Mouse (Mus musculus) liver, embryonic 15.5 days (tissue): Measurements from ENCODE around the gene Daam1. TPM values are rescaled to one million over a fixed set of nuclear protein-coding genes. Genes with fewer than 3 reads are reported as not detected.

Experiments
- ATAC-seq: fragments of 200-750 bp; cut with Nextera tagmentation; 2 replicates; pipeline ENCODE4 v1.8.0; 2017; ENCODE audit warnings: moderate number of reproducible peaks, mild to moderate bottlenecking, moderate library complexity; ENCODE audit not compliant: insufficient read depth
- H3K27ac ChIP-seq: fragments of 300-500 bp; sonication (generic); replicated peaks from 2 replicates; pipeline ENCODE4 v1.5.1; 2015; ENCODE audit warnings: mild to moderate bottlenecking, inconsistent platforms
- H3K27me3 ChIP-seq: fragments of 300-500 bp; sonication (generic); 2 replicates; pipeline ENCODE4 v1.6.1; 2015; ENCODE audit warnings: mild to moderate bottlenecking, inconsistent platforms
- H3K36me3 ChIP-seq: fragments of 300-500 bp; sonication (generic); replicated peaks from 2 replicates; pipeline ENCODE4 v1.6.1; 2015; ENCODE audit warnings: moderate library complexity, mild to moderate bottlenecking, inconsistent platforms
- H3K4me1 ChIP-seq: fragments of 300-500 bp; sonication (generic); replicated peaks from 2 replicates; pipeline ENCODE4 v1.6.1; 2015; ENCODE audit warnings: inconsistent platforms
- H3K4me2 ChIP-seq: fragments of 300-500 bp; sonication (generic); 2 replicates; pipeline ENCODE4 v1.6.1; 2015; ENCODE audit warnings: moderate library complexity, mild to moderate bottlenecking, inconsistent platforms
- H3K4me3 ChIP-seq: fragments of 300-500 bp; sonication (generic); replicated peaks from 2 replicates; pipeline ENCODE4 v1.5.1; 2015; ENCODE audit warnings: mild to moderate bottlenecking, inconsistent platforms
- H3K9ac ChIP-seq: fragments of 300-500 bp; sonication (generic); 2 replicates; pipeline ENCODE4 v1.6.1; 2015; ENCODE audit warnings: moderate library complexity, mild to moderate bottlenecking, inconsistent platforms
- H3K9me3 ChIP-seq: fragments of 300-500 bp; sonication (generic); replicated peaks from 2 replicates; pipeline ENCODE4 v1.6.1; 2016; ENCODE audit warnings: inconsistent platforms
- WGBS: fragments of 180-500 bp; shearing (Covaris S2); methylation state at CpG from one replicate; pipeline ENCODE4 v1.1.7; 2015; ENCODE audit warnings: mixed read lengths; ENCODE audit not compliant: insufficient replicate concordance; 5-methylcytosine and 5-hydroxymethylcytosine counted together
- polyA plus RNA-seq: library from polyadenylated mRNA; unstranded; fragments of >200 nt; fragmentation: Nextera tagmentation; extraction: Ambion mirVana; gene quantifications from 2 replicates; pipeline ENCODE4 v1.2.1, GENCODE M21; 2015

Gene Daam1
- polyA plus RNA-seq, 1 experiment from 2014 or later: 8.8 TPM

GRCm38 (mm10) chr12:71932433-71933386 is 101.8 kb downstream of the Daam1 start:
- Histone ChIP-seq H3K4me1 (peaks cover 80% of the 10 kb centered on the region), H3K4me2 (peak overlapping the region; percentile 50), H3K27me3 (no peaks in the 10 kb centered on the region), H3K27ac (peak overlapping the region; percentile 89), H3K9me3 (no peaks in the 10 kb centered on the region), H3K4me3 (0 out of 2 replicates have a peak overlapping the region, but pooled peaks have one; percentile 0), H3K36me3 (peaks cover 17% of the 10 kb centered on the region; the same call in 1 of the 2 replicates), H3K9ac (no peak overlapping the region)
- 21% methylated on average over 9 of the region's 9 CpGs for WGBS
- ATAC-seq: peak; percentile 96

DNA sequence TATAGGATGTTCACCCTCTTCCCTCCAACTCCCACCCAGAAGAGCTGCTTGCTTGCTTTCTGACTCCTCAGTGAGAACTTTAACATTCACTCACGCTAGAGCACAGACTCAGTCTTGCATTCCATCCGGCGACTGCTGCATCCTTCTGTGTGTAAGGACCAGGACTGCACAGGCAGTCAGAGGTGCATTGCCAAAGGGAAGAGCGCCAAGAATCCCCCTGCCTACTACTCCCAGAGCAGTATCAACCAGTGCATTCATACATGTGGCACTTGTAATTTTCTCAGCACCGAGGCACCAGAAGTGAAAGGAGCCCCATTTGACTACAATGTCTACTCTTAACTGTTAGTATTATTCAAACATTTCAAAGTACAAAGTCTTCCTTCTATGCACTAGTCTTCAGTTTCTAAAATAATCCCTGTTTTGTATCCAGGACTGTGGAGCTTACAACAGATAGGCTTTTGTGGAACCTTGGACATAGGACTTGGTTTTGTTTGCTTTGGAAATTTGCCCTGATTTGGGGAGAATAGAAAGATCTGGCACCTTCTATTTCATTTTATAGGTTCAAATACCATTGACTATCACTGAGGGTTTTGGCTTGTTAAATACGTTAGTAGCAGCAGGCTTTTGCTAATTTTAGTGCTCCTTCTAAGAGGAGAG is 103.2 kb downstream of the Daam1 start:
- 82% methylated on average over 6 of the region's 6 CpGs for WGBS
- H3K9ac ChIP-seq: no peak overlapping the region

GRCm38 (mm10) chr12:71936636-71937035 is 105.8 kb downstream of the Daam1 start:
- peaks cover 63% of the 10 kb centered on the region for H3K4me1 ChIP-seq
- H3K36me3 ChIP-seq: peaks cover 48% of the 10 kb centered on the region
- H3K27ac ChIP-seq: peak overlapping the region; percentile 49; the same call in 1 of the 2 replicates
- no peaks in the 10 kb centered on the region for H3K9me3 ChIP-seq
- ATAC-seq: no peak
- no peak overlapping the region for H3K9ac ChIP-seq
- no peak overlapping the region for H3K4me2 ChIP-seq
- H3K27me3 ChIP-seq: no peaks in the 10 kb centered on the region
- no peak overlapping the region for H3K4me3 ChIP-seq
- WGBS: 69% methylated on average over 1 of the region's 1 CpGs

More for the DNA sequence above, 103.2 kb downstream of the Daam1 start:
- H3K36me3 ChIP-seq: peaks cover 31% of the 10 kb centered on the region
- H3K9me3 ChIP-seq: no peaks in the 10 kb centered on the region
- peak overlapping the region; percentile 89 for H3K27ac ChIP-seq
- no peak for ATAC-seq
- no peaks in the 10 kb centered on the region for H3K27me3 ChIP-seq
- peak overlapping the region; percentile 25 for H3K4me2 ChIP-seq
- H3K4me3 ChIP-seq: no peak overlapping the region
- peaks cover 71% of the 10 kb centered on the region for H3K4me1 ChIP-seq

GRCm38 (mm10) chr12:71938513-71938912 is 107.6 kb downstream of the Daam1 start:
- ATAC-seq: no peak
- Histone ChIP-seq H3K4me3 (no peak overlapping the region), H3K4me2 (no peak overlapping the region), H3K4me1 (peaks cover 60% of the 10 kb centered on the region), H3K9me3 (no peaks in the 10 kb centered on the region), H3K36me3 (peaks cover 59% of the 10 kb centered on the region), H3K9ac (no peak overlapping the region), H3K27ac (no peak overlapping the region), H3K27me3 (no peaks in the 10 kb centered on the region)
- 86% methylated on average over 5 of the region's 5 CpGs for WGBS

- Histone ChIP-seq H3K9me3 (no peaks in the 10 kb centered on the region), H3K27me3 (no peaks in the 10 kb centered on the region), H3K36me3 (peaks cover 82% of the 10 kb centered on the region), H3K27ac (no peak overlapping the region), H3K4me2 (no peak overlapping the region), H3K9ac (no peak overlapping the region), H3K4me1 (peaks cover 41% of the 10 kb centered on the region), H3K4me3 (no peak overlapping the region)
- ATAC-seq: peak; percentile 26; the same call in 1 of the 2 replicates
- WGBS: 81% methylated on average over 5 of the region's 5 CpGs
These were observed 110.4 kb downstream of the Daam1 start for GRCm38 (mm10) chr12:71941290-71941689.

- Histone ChIP-seq H3K27ac (no peak overlapping the region), H3K4me3 (no peak overlapping the region), H3K4me1 (peaks cover 32% of the 10 kb centered on the region), H3K9me3 (no peaks in the 10 kb centered on the region), H3K9ac (no peak overlapping the region), H3K27me3 (no peaks in the 10 kb centered on the region), H3K4me2 (no peak overlapping the region), H3K36me3 (peaks cover 84% of the 10 kb centered on the region)
- 34% methylated on average over 9 of the region's 9 CpGs for WGBS
- peak; percentile 69 for ATAC-seq
These were observed 112.2 kb downstream of the Daam1 start for GRCm38 (mm10) chr12:71943112-71943511.

DNA sequence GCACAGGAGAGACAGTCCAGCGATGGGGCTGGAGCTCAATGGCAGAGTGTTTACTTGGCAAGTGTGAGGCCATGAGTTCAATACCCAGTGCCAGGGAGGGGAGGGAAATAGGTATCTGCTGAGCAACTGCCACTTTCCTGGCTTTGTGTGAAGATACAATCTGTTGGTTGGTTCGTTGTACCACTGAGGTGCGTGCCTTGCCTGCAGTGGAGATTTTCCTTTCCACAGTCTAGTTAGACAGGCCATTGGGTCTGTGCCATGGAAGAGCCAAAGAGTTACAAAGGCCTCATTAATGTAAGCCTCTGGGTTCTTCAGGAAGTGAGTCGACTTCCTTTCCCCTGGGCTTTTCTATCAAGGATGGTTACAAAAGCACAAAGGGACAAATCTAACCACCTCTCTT is 112.8 kb downstream of the Daam1 start:
- Histone ChIP-seq H3K27ac (no peak overlapping the region), H3K4me1 (peaks cover 32% of the 10 kb centered on the region), H3K36me3 (peaks cover 84% of the 10 kb centered on the region), H3K9ac (no peak overlapping the region), H3K27me3 (no peaks in the 10 kb centered on the region), H3K4me3 (no peak overlapping the region), H3K9me3 (no peaks in the 10 kb centered on the region), H3K4me2 (no peak overlapping the region)
- WGBS: 60% methylated on average over 4 of the region's 4 CpGs
- ATAC-seq: no peak

GRCm38 (mm10) chr12:71945844-71946243 is 115.0 kb downstream of the Daam1 start:
- ATAC-seq: no peak
- 75% methylated on average over 7 of the region's 7 CpGs for WGBS
- no peak overlapping the region for H3K27ac ChIP-seq
- H3K27me3 ChIP-seq: no peaks in the 10 kb centered on the region
- no peak overlapping the region for H3K4me2 ChIP-seq
- H3K4me3 ChIP-seq: no peak overlapping the region
- peaks cover 86% of the 10 kb centered on the region for H3K36me3 ChIP-seq
- no peaks in the 10 kb centered on the region for H3K9me3 ChIP-seq
- H3K9ac ChIP-seq: no peak overlapping the region
- peaks cover 26% of the 10 kb centered on the region for H3K4me1 ChIP-seq

- H3K9me3 ChIP-seq: no peaks in the 10 kb centered on the region
- H3K4me1 ChIP-seq: peaks cover 20% of the 10 kb centered on the region
- no peak overlapping the region for H3K27ac ChIP-seq
- H3K27me3 ChIP-seq: no peaks in the 10 kb centered on the region
- ATAC-seq: no peak
- no peak overlapping the region for H3K4me2 ChIP-seq
- H3K9ac ChIP-seq: no peak overlapping the region
- H3K36me3 ChIP-seq: peaks cover 89% of the 10 kb centered on the region
- H3K4me3 ChIP-seq: no peak overlapping the region
- 89% methylated on average over 8 of the region's 8 CpGs for WGBS
These were observed 115.6 kb downstream of the Daam1 start for GRCm38 (mm10) chr12:71946448-71946847.

- ATAC-seq: no peak
- no peaks in the 10 kb centered on the region for H3K4me1 ChIP-seq
- no peaks in the 10 kb centered on the region for H3K27me3 ChIP-seq
- H3K4me3 ChIP-seq: no peak overlapping the region
- no peak overlapping the region for H3K27ac ChIP-seq
- H3K9ac ChIP-seq: no peak overlapping the region
- peaks cover 99% of the 10 kb centered on the region for H3K36me3 ChIP-seq
- H3K4me2 ChIP-seq: no peak overlapping the region
- 88% methylated on average over 6 of the region's 6 CpGs for WGBS
- no peaks in the 10 kb centered on the region for H3K9me3 ChIP-seq
These were observed 118.1 kb downstream of the Daam1 start for GRCm38 (mm10) chr12:71948972-71949371.

GRCm38 (mm10) chr12:71949606-71950005 is 118.7 kb downstream of the Daam1 start:
- ATAC-seq: no peak

More at GRCm38 (mm10) chr12:71949606-71950005, 118.7 kb downstream of the Daam1 start:
- no peaks in the 10 kb centered on the region for H3K9me3 ChIP-seq
- no peak overlapping the region for H3K4me3 ChIP-seq
- H3K27ac ChIP-seq: no peak overlapping the region
- no peak overlapping the region for H3K4me2 ChIP-seq
- no peaks in the 10 kb centered on the region for H3K4me1 ChIP-seq
- no peaks in the 10 kb centered on the region for H3K27me3 ChIP-seq
- H3K36me3 ChIP-seq: peaks cover 95% of the 10 kb centered on the region
- H3K9ac ChIP-seq: no peak overlapping the region
- WGBS: 83% methylated on average over 6 of the region's 6 CpGs
